Mouse (Mus musculus): ENCODE data around the gene Gm3285.

DNA sequence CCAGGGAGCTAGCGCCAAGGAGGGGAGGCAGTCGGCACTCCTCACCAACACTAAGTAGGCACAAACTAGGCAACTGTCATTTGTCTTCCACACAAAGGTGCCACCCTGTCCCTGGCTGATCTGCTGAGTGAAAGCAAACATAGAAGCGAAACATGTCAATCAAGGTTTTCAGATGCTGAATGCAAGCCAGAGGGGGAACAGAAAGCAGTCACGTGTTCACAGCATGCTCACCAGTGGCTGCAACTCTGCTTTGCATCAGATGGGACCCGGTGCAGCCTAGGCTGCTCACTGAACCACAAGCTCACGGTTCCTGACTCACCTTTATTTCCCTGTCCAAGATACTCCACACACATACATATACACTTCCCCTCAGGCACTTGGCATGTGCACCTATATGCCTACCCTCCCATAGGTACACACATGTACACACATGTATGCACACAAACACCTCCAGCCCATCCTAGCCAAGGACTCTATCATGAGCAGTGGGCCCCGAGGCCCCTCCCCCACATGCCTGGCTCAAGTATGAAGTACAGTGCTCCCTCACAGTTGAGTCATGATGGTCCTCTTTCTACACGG lies 29.3 kb downstream of the Gm3285 start:
- TF ChIP-seq CTCF (IDR thresholded peaks at IDR 0.05; ENCODE audit: extremely low read depth, insufficient read length, insufficient replicate concordance, low read depth, low read length): no peak
- no peak for TF ChIP-seq POLR2A (IDR thresholded peaks at IDR 0.05; ENCODE audit: low read depth, low read length)
